Mouse (Mus musculus) layer of hippocampus, adult 9-11 months (tissue): ENCODE data around the gene Them5.

Experiments used
- DNase-seq: peaks from one replicate; pipeline ENCODE4 v3.0.0; 2022

Them5 gene

DNA sequence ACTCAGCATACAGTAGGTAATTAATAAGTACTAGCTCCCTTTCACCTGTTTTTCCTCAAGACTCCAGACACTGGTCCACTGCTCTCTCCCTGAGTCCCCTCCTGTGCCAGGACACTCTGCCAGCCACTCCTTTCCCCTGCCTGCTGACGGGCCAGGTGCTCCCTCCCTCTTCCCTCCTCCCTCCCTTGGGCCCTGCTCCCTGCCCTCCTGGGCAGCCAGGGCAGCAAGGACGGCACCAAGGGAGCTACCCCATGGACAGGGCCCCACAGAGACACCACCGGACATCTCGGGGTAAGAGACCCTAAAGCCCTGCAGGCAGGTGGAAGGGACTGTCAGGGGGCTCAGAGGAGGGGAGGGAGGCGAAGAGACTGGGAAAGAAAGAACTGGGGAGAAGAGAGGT lies 30.7 kb downstream of the Them5 start, which contains the start of gene Rorc:
Rorc (plus strand) TSS at position 154 of the 400 bp plus-strand sequence.
- DNase-seq = no peak

- DNase-seq = no peak
These were observed 31.2 kb downstream of the Them5 start for GRCm38 (mm10) chr3:94373090-94373489.

DNA sequence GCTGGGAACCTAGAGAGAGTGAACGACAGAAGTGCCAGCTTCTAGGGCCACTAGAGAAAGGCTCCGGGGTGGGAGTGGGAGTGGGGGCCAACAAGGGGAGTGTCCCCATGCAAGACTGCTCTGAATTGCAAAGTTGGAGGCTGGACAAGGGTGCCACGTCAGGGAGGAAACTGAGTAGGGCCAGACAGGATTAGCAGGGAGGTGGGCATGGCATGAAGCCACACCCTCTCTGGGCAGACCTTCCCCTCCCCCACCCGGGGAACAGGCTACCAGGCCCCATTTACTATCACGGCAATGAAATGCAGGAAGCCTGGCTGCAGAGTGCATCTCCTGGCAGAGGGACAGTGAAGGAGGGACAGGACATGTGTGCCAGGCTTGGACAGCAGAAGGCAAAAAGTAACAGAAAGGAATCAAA lies 31.7 kb downstream of the Them5 start:
- no peak for DNase-seq

- no peak for DNase-seq
These were observed 32.7 kb downstream of the Them5 start for GRCm38 (mm10) chr3:94374636-94375035.

DNA sequence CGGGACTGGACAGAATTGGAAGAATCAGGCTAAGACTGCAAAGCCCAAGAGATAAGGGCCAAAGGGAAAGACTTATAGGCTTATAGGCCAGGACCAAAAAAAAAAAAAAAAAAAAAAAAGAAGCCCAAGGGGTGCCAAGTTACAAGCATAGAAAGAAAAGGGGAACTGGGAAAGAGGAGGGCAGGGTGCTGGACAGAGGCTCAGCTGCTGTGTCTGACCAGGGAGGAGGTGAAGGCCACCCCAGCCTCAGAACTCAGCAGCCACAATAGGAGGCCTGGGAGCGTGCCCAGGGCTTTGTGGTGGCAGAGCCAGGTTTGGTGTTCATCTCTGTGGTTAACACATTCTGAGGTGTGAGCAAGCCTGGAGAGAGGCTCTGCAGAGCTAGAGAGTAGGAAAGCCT lies 33.2 kb downstream of the Them5 start:
- DNase-seq = no peak

- DNase-seq = no peak
These were observed 34.0 kb downstream of the Them5 start for GRCm38 (mm10) chr3:94375861-94376260.

GRCm38 (mm10) chr3:94377028-94377923 lies 35.4 kb downstream of the Them5 start:
- DNase-seq = no peak

- DNase-seq = no peak
These were observed 38.1 kb downstream of the Them5 start for GRCm38 (mm10) chr3:94379831-94380510.

DNA sequence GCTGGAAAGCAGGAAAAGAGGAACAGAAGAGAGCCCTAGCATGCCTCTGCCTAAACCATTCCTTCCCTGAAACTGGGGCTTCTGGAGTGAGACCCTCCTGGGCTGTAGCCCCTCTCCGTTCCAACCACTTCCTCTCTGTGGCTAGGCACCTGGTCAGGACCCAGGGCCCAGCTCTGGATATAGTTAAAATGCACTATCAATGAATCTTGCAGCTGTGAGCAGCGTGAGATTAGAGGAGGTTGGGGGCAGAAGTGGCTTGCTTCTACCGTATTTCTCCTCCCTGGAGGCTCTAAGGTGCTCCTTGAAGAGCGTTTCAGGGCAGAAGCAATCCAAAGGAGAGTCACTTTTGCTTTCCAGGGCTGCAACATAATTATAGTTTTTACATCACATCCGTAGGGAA lies 40.4 kb downstream of the Them5 start:
- DNase-seq = no peak

DNA sequence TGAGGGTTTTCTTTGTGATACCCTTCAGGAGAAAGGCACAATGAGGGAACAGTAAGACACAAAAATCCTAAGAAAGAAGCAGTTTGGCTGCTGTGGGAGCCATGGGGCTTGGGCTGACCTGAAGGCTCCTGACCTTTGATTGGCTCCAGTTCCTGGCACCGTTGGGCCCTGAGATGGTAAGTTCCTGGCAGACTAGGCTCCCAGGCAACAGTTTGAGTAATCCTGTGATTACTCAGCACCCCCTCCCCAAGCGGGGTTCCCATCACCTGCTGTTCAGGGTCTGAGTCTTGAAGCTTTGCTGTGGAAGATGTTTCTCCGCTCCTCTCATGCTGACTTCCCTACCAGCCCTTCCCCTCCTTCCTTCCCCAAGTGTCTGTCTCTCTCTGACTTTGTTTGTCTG lies 41.6 kb downstream of the Them5 start:
- no peak for DNase-seq

DNA sequence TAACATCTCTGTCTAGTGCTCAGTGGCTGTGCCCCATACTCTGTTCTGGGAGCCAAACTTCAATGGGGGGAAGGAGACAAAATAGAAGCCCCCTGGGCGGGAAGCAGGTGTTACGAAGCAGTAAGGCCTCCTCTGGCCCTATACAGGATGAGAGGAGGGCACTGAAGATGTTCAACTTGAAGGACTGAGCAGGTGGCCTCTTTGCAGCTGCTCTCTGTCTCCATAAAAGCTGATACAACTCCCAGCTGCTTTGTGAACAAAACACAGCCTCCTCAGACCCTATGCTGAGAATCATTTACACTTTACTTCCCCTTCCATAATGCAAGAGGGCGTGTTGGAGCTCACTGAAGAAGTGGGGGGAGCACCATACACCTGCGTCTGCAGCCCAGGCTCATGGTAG lies 44.8 kb downstream of the Them5 start:
- no peak for DNase-seq

DNA sequence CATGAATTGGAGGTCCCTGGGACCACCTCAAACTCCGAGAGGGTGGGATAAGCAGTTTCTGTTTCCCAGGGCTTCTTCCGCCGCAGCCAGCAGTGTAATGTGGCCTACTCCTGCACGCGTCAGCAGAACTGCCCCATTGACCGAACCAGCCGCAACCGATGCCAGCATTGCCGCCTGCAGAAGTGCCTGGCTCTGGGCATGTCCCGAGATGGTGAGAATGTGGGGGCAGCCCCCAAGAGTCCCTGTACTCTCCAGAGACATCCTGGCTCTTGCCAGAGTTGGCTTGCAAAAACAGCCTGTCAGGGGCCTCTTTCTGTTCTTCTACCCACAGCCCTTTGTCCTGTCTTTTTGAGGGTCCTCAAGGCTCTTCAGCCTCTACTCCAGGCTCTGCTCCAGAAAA lies 45.5 kb downstream of the Them5 start:
- no peak for DNase-seq

DNA sequence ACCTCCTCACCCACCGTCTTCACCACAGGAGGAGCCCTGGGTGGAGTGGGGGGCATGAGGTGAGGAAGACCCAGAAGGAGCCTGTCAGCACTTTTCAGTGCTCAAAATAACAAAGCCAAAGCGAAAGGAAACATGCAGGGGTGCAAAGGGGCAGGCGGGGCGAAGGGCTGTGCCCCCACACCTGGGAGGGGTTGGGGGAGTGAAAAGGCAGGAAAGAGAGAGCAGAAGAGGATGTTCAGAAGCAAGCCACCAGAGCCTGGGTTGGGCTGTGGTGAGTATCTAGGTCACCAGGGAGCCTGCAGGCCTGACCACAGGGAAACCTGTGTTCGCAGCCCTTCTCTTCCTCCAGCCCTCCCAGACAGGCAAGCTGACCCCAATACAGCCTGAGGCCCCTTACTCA lies 46.1 kb downstream of the Them5 start:
- no peak for DNase-seq

- no peak for DNase-seq
These were observed 47.5 kb downstream of the Them5 start for GRCm38 (mm10) chr3:94389420-94389819.

DNA sequence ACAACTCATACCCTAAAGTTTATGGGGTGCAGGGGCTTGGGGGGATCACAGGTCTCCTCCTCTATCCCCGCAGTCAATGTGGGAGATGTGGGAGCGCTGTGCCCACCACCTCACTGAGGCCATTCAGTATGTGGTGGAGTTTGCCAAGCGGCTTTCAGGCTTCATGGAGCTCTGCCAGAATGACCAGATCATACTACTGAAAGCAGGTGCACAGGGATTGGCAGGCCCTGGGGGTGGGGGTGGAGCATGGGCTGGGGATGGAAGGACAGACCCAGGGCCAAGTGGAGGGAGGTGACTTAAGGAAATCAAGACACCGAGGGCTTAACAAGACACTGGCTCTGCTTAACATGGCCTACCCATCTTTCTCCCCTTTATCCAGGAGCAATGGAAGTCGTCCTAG lies 49.1 kb downstream of the Them5 start:
- no peak for DNase-seq

- no peak for DNase-seq
These were observed 50.2 kb downstream of the Them5 start for GRCm38 (mm10) chr3:94392128-94392527.

GRCm38 (mm10) chr3:94393049-94393448 lies 51.1 kb downstream of the Them5 start:
- no peak for DNase-seq

- no peak for DNase-seq
These were observed 54.4 kb downstream of the Them5 start for GRCm38 (mm10) chr3:94396336-94396735.

DNA sequence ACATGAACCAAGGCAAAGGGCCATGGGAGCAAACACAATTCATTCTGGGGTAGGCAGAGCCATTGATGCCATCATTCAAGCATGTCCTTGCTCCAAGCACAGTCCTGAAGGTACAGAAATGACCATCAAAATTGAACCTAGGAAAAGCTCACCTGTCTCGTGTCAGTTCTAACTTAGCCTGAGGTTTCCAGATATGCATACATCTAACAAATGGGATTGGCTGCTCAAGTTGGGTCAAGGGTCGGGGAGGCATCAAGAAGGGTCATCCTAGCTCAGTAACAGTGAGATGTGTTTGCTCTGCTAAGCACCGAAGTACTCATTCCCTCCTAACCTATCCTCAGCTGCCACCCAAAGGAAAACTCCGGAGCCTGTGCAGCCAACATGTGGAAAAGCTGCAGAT lies 55.0 kb downstream of the Them5 start:
- DNase-seq = no peak
